Mouse (Mus musculus): ENCODE measurements around the gene Eln. TPM values are rescaled to one million over a fixed set of nuclear protein-coding genes. Genes with fewer than 3 reads are reported as not detected.

The Eln gene
- polyA plus RNA-seq, 1 experiment = 1.9 TPM

DNA sequence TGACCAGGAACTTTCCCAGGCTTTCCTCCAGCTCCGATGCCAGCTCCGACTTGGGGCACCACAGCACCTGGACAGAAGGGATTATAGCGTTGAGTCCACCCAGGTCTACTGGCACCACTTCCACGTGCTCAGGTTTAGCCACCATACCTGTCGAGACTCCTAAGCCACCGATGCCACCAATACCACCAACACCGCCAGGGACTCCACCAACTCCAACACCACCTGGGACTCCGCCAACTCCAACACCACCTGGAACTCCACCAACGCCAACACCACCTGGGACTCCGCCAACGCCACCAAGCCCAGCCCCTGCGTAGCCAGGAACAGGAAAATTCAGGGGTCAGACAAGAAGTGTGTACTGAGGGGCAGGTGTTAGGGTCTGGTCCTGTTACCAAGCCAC, 18.0 kb downstream of the Eln start:
- Histone ChIP-seq H3K36me3 (ENCODE audit: control insufficient read depth, insufficient read depth, low read length, poor library complexity, severe bottlenecking) (no peaks in the 10 kb centered on the region), H3K27ac (ENCODE audit: insufficient read depth, low read length) (no peak overlapping the region), H3K9ac (ENCODE audit: low read depth, poor library complexity, severe bottlenecking) (no peak overlapping the region), H3K9me3 (replicated peaks; ENCODE audit: control insufficient read depth, insufficient read depth, low read length, poor library complexity, severe bottlenecking) (no peaks in the 10 kb centered on the region), H3K4me3 (ENCODE audit: low read depth, low read length) (no peak overlapping the region), H3K27me3 (ENCODE audit: control insufficient read depth, insufficient read depth, low read length, poor library complexity, severe bottlenecking) (no peaks in the 10 kb centered on the region), H3K4me1 (ENCODE audit: control insufficient read depth, insufficient read depth, low read length) (no peaks in the 10 kb centered on the region)
- TF ChIP-seq EP300 (IDR thresholded peaks at IDR 0.05; ENCODE audit: insufficient read depth, low read depth, low read length) (no peak), CTCF (IDR thresholded peaks at IDR 0.05; ENCODE audit: low read depth, low read length) (no peak), POLR2A (IDR thresholded peaks at IDR 0.05; ENCODE audit: insufficient read depth, low read length) (no peak)

DNA sequence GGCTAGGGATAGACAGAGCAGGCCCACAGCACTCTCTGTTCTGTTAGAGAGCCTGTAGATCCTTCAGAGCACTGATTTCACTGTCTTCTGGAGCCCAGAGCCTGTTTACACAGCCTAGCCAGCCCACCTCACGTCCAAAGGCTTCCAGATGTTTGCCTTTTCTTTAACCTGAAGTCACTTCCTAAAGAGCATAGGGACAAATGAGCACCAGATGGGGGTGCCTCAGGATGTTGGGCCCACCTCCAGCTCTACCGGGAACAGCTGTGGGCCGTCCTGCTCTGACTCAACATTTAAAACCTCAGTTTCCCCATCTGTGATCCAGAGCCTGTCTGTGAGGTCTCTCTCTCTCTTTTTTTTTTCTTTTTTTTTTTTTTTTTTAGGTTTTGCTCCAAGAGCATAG, 18.6 kb downstream of the Eln start:
- Histone ChIP-seq H3K9ac (ENCODE audit: low read depth, poor library complexity, severe bottlenecking) (no peak overlapping the region), H3K4me1 (ENCODE audit: control insufficient read depth, insufficient read depth, low read length) (no peaks in the 10 kb centered on the region), H3K27me3 (ENCODE audit: control insufficient read depth, insufficient read depth, low read length, poor library complexity, severe bottlenecking) (no peaks in the 10 kb centered on the region), H3K27ac (ENCODE audit: insufficient read depth, low read length) (no peak overlapping the region), H3K36me3 (ENCODE audit: control insufficient read depth, insufficient read depth, low read length, poor library complexity, severe bottlenecking) (no peaks in the 10 kb centered on the region), H3K9me3 (replicated peaks; ENCODE audit: control insufficient read depth, insufficient read depth, low read length, poor library complexity, severe bottlenecking) (no peaks in the 10 kb centered on the region), H3K4me3 (ENCODE audit: low read depth, low read length) (no peak overlapping the region)
- TF ChIP-seq CTCF (IDR thresholded peaks at IDR 0.05; ENCODE audit: low read depth, low read length) = no peak

DNA sequence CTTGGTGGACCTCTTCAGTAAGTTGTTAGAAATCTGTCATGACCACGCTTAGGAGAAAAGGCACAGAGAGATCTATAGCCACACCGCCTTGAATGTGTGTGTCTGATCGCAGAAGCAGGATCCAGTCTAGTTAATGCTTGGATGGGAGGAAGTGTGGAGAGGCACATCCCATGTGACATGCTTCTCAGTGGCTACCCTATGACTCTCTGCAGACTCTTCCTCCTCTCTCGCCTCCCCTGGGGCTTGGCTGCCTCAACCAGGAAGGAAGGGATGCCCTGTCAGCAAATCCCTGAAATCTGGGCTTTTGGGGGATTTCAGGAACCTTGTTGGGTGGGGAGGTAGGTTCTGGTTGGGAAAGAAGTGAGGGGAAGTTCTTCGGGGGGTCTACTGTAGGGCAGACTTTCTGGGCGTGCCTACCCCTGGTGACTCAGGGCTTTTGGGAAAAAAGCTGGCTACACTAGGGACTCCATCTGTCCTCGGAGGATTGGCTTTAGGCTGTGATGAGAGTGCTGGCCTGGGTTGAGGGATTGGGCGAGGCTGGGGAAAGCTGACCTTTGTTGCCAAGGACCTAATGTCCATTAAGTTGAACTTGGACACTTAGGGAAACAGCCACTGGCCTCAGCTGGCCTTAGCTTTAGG, 20.0 kb downstream of the Eln start:
- Histone ChIP-seq H3K27ac (ENCODE audit: insufficient read depth, low read length) (no peak overlapping the region), H3K27me3 (ENCODE audit: control insufficient read depth, insufficient read depth, low read length, poor library complexity, severe bottlenecking) (no peaks in the 10 kb centered on the region), H3K36me3 (ENCODE audit: control insufficient read depth, insufficient read depth, low read length, poor library complexity, severe bottlenecking) (no peaks in the 10 kb centered on the region), H3K9ac (ENCODE audit: low read depth, poor library complexity, severe bottlenecking) (no peak overlapping the region), H3K9me3 (replicated peaks; ENCODE audit: control insufficient read depth, insufficient read depth, low read length, poor library complexity, severe bottlenecking) (no peaks in the 10 kb centered on the region), H3K4me3 (ENCODE audit: low read depth, low read length) (no peak overlapping the region), H3K4me1 (ENCODE audit: control insufficient read depth, insufficient read depth, low read length) (no peaks in the 10 kb centered on the region)
- TF ChIP-seq EP300 (IDR thresholded peaks at IDR 0.05; ENCODE audit: insufficient read depth, low read depth, low read length) (no peak), CTCF (IDR thresholded peaks at IDR 0.05; ENCODE audit: low read depth, low read length) (no peak), POLR2A (IDR thresholded peaks at IDR 0.05; ENCODE audit: insufficient read depth, low read length) (no peak)

DNA sequence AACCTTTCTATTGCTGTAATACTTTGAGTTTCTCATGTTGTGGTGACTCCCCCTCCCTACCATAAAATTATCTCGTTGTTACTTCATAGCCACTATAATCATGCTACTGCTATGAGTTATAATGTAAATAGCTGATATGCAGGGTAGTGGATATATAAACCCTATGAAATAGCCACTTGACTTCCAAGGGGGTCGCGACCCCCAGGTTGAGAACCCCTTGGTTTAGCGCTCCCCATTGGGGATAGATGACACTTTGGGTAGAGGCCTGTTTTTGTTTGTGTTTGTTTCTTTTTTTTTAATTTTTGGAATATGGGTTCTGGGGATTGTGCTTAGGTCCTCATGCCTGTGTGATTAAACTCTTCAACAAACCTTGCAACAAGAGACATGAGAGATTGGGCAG, 21.8 kb downstream of the Eln start:
- no peak for TF ChIP-seq CTCF (IDR thresholded peaks at IDR 0.05; ENCODE audit: low read depth, low read length)
- no peak for TF ChIP-seq POLR2A (IDR thresholded peaks at IDR 0.05; ENCODE audit: insufficient read depth, low read length)
- TF ChIP-seq EP300 (IDR thresholded peaks at IDR 0.05; ENCODE audit: insufficient read depth, low read depth, low read length) = no peak
- Histone ChIP-seq H3K9ac (ENCODE audit: low read depth, poor library complexity, severe bottlenecking) (no peak overlapping the region), H3K27ac (ENCODE audit: insufficient read depth, low read length) (no peak overlapping the region), H3K4me1 (ENCODE audit: control insufficient read depth, insufficient read depth, low read length) (no peaks in the 10 kb centered on the region), H3K27me3 (ENCODE audit: control insufficient read depth, insufficient read depth, low read length, poor library complexity, severe bottlenecking) (no peaks in the 10 kb centered on the region), H3K9me3 (replicated peaks; ENCODE audit: control insufficient read depth, insufficient read depth, low read length, poor library complexity, severe bottlenecking) (no peaks in the 10 kb centered on the region), H3K36me3 (ENCODE audit: control insufficient read depth, insufficient read depth, low read length, poor library complexity, severe bottlenecking) (no peaks in the 10 kb centered on the region), H3K4me3 (ENCODE audit: low read depth, low read length) (no peak overlapping the region)

DNA sequence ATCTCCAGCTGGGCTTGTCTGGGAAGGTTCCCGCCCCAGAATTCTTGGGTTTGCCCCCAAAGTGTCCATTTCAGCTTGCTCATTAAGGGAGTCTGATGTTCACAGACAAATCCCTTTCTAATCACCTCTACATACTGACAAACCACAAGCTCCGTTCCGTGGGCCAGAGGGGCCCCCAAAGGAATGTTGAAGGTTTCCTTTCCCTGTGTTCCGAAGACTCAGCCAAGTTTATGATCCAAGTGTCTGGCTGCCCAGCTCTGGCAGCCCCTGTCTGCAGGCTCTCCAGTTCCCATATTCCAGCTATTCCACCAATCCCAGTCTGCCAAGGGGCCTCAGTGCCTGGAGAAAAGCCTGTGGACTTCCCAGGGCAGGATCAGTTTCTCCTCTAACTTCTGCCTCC, 27.1 kb downstream of the Eln start:
- Histone ChIP-seq H3K27me3 (ENCODE audit: control insufficient read depth, insufficient read depth, low read length, poor library complexity, severe bottlenecking) (no peaks in the 10 kb centered on the region), H3K4me3 (ENCODE audit: low read depth, low read length) (no peak overlapping the region), H3K36me3 (ENCODE audit: control insufficient read depth, insufficient read depth, low read length, poor library complexity, severe bottlenecking) (no peaks in the 10 kb centered on the region), H3K4me1 (ENCODE audit: control insufficient read depth, insufficient read depth, low read length) (no peaks in the 10 kb centered on the region), H3K9me3 (replicated peaks; ENCODE audit: control insufficient read depth, insufficient read depth, low read length, poor library complexity, severe bottlenecking) (no peaks in the 10 kb centered on the region; the same call in 1 of the 2 replicates), H3K9ac (ENCODE audit: low read depth, poor library complexity, severe bottlenecking) (no peak overlapping the region), H3K27ac (ENCODE audit: insufficient read depth, low read length) (no peak overlapping the region)
- TF ChIP-seq CTCF (IDR thresholded peaks at IDR 0.05; ENCODE audit: low read depth, low read length) = no peak

DNA sequence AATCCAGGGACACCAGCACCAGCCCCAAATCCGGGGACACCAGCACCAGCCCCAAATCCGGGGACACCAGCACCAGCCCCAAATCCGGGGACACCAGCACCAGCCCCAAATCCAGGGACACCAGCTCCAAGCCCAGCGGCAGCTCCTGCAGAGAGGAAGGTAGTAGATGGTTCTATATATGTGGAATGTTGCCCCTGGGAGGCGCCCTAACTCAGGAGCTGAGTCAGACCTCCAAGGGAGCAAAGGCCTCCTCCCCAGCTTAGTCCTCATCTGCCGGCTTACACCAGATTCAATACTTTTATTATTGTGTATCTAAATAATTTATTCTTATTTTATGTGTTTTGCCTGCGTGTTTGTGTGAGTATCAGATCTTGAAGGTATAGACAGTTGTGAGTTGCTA, 36.0 kb downstream of the Eln start:
- Histone ChIP-seq H3K27ac (ENCODE audit: insufficient read depth, low read length) (no peak overlapping the region), H3K36me3 (ENCODE audit: control insufficient read depth, insufficient read depth, low read length, poor library complexity, severe bottlenecking) (no peaks in the 10 kb centered on the region), H3K4me1 (ENCODE audit: control insufficient read depth, insufficient read depth, low read length) (no peaks in the 10 kb centered on the region), H3K4me3 (ENCODE audit: low read depth, low read length) (no peak overlapping the region), H3K9ac (ENCODE audit: low read depth, poor library complexity, severe bottlenecking) (no peak overlapping the region), H3K9me3 (replicated peaks; ENCODE audit: control insufficient read depth, insufficient read depth, low read length, poor library complexity, severe bottlenecking) (no peaks in the 10 kb centered on the region), H3K27me3 (ENCODE audit: control insufficient read depth, insufficient read depth, low read length, poor library complexity, severe bottlenecking) (no peaks in the 10 kb centered on the region)
- peak; percentile 31 for TF ChIP-seq CTCF (IDR thresholded peaks at IDR 0.05; ENCODE audit: low read depth, low read length)
- no peak for TF ChIP-seq POLR2A (IDR thresholded peaks at IDR 0.05; ENCODE audit: insufficient read depth, low read length)
- no peak for TF ChIP-seq EP300 (IDR thresholded peaks at IDR 0.05; ENCODE audit: insufficient read depth, low read depth, low read length)

Data from ES-Bruce4 (cell line).